Mouse (Mus musculus): ENCODE results near the gene Wdfy3. TPM values are rescaled to one million over a fixed set of nuclear protein-coding genes. Genes with fewer than 3 reads are reported as not detected.

Wdfy3 gene
- polyA plus RNA-seq, 1 experiment from 2014 or later, result 15.1 TPM

DNA sequence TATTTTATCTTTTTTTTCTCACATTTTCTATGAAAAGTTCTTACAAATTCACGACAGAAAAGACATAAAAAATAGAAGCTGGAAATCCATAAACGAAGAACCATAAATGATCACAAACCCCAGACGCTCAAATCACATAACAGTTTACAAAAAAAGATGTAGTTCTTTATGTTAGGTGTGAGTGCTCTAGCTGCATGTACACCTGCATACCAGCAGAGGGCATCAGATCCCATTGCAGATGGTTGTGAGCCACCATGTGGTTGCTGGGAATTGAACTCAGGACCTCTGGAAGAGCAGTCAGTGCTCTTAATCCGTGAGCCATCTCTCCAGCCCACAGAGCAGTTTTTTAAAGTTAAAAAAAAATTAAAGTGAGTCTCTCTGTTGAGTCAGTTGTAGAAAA, 25.9 kb upstream of the Wdfy3 start:
- no peak overlapping the region for H3K9ac ChIP-seq (ENCODE audit: low read length)
- no peak overlapping the region for H3K4me3 ChIP-seq (ENCODE audit: control insufficient read depth in 1 of 2, insufficient read depth in 1 of 2, low read depth in 1 of 2, low read length in 2 of 2)
- H3K4me2 ChIP-seq (ENCODE audit: low read length), result no peak overlapping the region
- WGBS, result 77% methylated on average over 4 of the region's 4 CpGs
- H3K27ac ChIP-seq (replicated peaks in 1 of 2; ENCODE audit: control insufficient read depth in 1 of 2, insufficient read depth in 1 of 2, low read depth in 2 of 2, low read length in 2 of 2), result no peak overlapping the region
- ATAC-seq (ENCODE audit: insufficient number of reproducible peaks, insufficient read depth, low FRiP score, low read depth), result no peak
- H3K27me3 ChIP-seq (ENCODE audit: control insufficient read depth, insufficient read depth, low read length), result no peaks in the 10 kb centered on the region
- H3K4me1 ChIP-seq (ENCODE audit: control insufficient read depth in 2 of 2, insufficient read depth in 2 of 2, low read length in 2 of 2), result no peaks in the 10 kb centered on the region
- no peaks in the 10 kb centered on the region for H3K36me3 ChIP-seq (ENCODE audit: control insufficient read depth, insufficient read depth, low read length)
- H3K9me3 ChIP-seq (ENCODE audit: control insufficient read depth, low read length), result peaks cover 5% of the 10 kb centered on the region; the same call in 1 of the 2 replicates

DNA sequence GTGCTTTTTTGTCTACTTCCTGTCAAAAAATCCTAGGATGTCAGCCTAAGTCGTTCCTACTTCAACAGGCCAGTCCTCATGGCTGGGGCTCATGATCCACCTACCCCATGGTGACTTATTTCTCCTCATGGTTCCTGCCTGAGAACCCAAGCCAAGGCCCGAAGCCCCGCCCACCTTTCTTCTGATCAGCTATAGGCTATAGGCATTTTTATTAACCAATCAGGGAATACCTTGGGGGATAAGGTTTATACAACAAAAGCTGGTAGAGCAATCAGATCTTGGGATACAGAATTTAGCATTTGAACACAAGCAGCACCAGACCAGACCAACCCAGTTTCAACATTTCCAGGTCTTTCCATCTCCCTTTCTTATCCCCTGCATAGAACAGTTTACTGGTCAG, 21.0 kb upstream of the Wdfy3 start:
- WGBS, result 67% methylated on average over 3 of the region's 3 CpGs
- Histone ChIP-seq H3K36me3 (ENCODE audit: control insufficient read depth, insufficient read depth, low read length) (no peaks in the 10 kb centered on the region), H3K27me3 (ENCODE audit: control insufficient read depth, insufficient read depth, low read length) (no peaks in the 10 kb centered on the region), H3K9ac (ENCODE audit: low read length) (no peak overlapping the region), H3K9me3 (ENCODE audit: control insufficient read depth, low read length) (peaks cover 1% of the 10 kb centered on the region; the same call in 1 of the 2 replicates), H3K4me1 (ENCODE audit: control insufficient read depth in 2 of 2, insufficient read depth in 2 of 2, low read length in 2 of 2) (no peaks in the 10 kb centered on the region), H3K27ac (replicated peaks in 1 of 2; ENCODE audit: control insufficient read depth in 1 of 2, insufficient read depth in 1 of 2, low read depth in 2 of 2, low read length in 2 of 2) (no peak overlapping the region), H3K4me2 (ENCODE audit: low read length) (no peak overlapping the region), H3K4me3 (ENCODE audit: control insufficient read depth in 1 of 2, insufficient read depth in 1 of 2, low read depth in 1 of 2, low read length in 2 of 2) (no peak overlapping the region)
- no peak for ATAC-seq (ENCODE audit: insufficient number of reproducible peaks, insufficient read depth, low FRiP score, low read depth)

DNA sequence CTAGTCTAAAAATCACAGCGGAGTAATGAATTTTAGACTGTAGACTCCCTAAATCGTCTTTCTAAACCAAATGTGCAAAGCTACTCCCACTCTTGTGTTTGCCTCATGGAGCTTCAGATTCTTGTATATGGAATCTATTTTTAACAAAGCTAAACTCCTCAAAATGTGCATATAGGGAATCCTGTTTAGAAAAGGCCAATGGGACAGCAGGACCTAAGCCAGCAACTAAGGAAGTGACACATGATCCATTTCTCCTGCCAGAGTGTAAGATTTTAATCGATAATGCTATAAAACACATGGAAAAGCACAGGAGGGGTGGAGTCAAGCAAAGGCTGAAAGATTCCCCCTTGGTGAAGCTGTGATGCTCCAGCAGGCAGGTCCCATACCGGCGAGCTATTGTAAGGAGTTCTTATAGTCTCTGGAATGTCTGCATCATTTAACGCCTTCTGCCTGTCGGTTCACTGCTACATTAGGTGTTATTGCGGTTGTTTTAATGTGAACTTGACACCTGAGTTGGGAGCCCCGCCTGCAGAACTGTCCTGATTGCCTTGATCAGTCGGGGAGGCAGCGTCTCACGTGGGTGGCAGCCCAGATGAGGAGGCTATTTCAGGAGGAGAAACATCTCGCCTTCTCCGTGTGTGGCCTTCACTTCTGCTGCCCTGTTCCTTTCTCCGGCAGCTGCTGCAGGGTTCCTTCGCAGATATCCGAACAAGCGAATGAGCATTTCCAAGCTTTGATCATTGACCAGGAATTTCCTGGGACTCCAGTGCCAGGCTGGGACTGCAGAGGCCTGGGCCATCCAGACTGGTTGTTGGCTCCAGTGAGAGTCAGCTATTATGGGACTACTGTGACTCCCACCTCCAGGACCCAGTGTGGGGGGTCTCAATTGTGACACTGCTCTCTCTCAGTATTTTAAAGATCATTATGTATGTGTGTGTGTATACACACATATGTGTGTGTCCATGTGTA, 15.3 kb upstream of the Wdfy3 start:
- Histone ChIP-seq H3K27me3 (ENCODE audit: control insufficient read depth, insufficient read depth, low read length) (no peaks in the 10 kb centered on the region), H3K9ac (ENCODE audit: low read length) (no peak overlapping the region; the same call in 1 of the 2 replicates), H3K36me3 (ENCODE audit: control insufficient read depth, insufficient read depth, low read length) (no peaks in the 10 kb centered on the region), H3K4me1 (ENCODE audit: control insufficient read depth in 2 of 2, insufficient read depth in 2 of 2, low read length in 2 of 2) (peaks cover 0 to 2% of the 10 kb centered on the region in 2 experiments; a peak in 1 of 4 replicates), H3K4me3 (ENCODE audit: control insufficient read depth in 1 of 2, insufficient read depth in 1 of 2, low read depth in 1 of 2, low read length in 2 of 2) (no peak overlapping the region), H3K27ac (replicated peaks in 1 of 2; ENCODE audit: control insufficient read depth in 1 of 2, insufficient read depth in 1 of 2, low read depth in 2 of 2, low read length in 2 of 2) (no peak overlapping the region), H3K9me3 (ENCODE audit: control insufficient read depth, low read length) (no peaks in the 10 kb centered on the region), H3K4me2 (ENCODE audit: low read length) (peak overlapping the region; percentile 26)
- 25% methylated on average over 18 of the region's 18 CpGs for WGBS
- ATAC-seq (ENCODE audit: insufficient number of reproducible peaks, insufficient read depth, low FRiP score, low read depth), result no peak

DNA sequence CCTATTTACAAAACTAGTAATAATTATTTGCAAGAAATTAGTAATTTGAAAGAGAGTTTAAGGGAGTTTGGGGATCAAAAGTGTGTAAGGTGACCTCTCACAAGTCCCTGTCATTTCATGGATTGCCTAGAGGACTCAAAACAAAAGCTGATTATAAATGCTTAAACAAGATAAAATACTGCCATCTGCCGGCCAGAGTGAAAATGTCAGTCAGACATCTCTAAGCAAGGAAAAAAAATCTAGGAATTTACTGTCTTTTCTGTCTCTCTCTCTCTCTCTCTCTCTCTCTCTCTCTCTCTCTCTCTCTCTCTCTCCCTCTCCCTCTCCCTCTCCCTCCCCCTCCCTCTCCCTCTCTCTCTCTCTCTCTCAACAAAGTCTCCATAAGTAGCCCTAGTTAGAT, 4.4 kb upstream of the Wdfy3 start:
- Histone ChIP-seq H3K36me3 (ENCODE audit: control insufficient read depth, insufficient read depth, low read length) (no peaks in the 10 kb centered on the region), H3K9ac (ENCODE audit: low read length) (no peak overlapping the region), H3K4me2 (ENCODE audit: low read length) (no peak overlapping the region), H3K27me3 (ENCODE audit: control insufficient read depth, insufficient read depth, low read length) (no peaks in the 10 kb centered on the region), H3K9me3 (ENCODE audit: control insufficient read depth, low read length) (no peaks in the 10 kb centered on the region), H3K4me1 (ENCODE audit: control insufficient read depth in 2 of 2, insufficient read depth in 2 of 2, low read length in 2 of 2) (peaks cover 0 to 3% of the 10 kb centered on the region in 2 experiments; a peak in 2 of 4 replicates), H3K27ac (replicated peaks in 1 of 2; ENCODE audit: control insufficient read depth in 1 of 2, insufficient read depth in 1 of 2, low read depth in 2 of 2, low read length in 2 of 2) (no peak overlapping the region), H3K4me3 (ENCODE audit: control insufficient read depth in 1 of 2, insufficient read depth in 1 of 2, low read depth in 1 of 2, low read length in 2 of 2) (no peak overlapping the region)
- ATAC-seq (ENCODE audit: insufficient number of reproducible peaks, insufficient read depth, low FRiP score, low read depth), result no peak
- 0% methylated on average over 1 of the region's 1 CpGs for WGBS

DNA sequence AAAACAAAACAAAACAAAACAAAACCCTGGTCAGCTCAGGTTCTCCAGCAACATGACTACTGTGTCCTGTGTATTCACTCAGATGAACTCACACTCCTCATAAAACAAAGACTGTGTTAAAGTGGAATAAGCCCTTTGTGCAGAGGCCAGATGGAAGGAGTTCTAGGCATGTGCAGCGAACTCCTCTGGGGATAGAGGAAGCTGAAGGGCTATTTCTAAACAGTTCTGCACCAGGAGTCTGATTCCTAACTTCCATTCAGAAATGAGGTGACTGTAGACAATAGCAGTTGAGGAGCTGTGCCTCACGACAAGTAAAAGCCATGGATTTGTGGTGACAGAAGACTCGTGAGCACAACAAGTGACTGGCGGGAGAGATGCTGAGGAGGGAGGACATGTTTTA, 2.3 kb upstream of the Wdfy3 start:
- no peak for ATAC-seq (ENCODE audit: insufficient number of reproducible peaks, insufficient read depth, low FRiP score, low read depth)
- no peaks in the 10 kb centered on the region for H3K9me3 ChIP-seq (ENCODE audit: control insufficient read depth, low read length)
- H3K27me3 ChIP-seq (ENCODE audit: control insufficient read depth, insufficient read depth, low read length), result no peaks in the 10 kb centered on the region
- peaks cover 0 to 12% of the 10 kb centered on the region in 2 experiments; a peak in 3 of 4 replicates for H3K4me1 ChIP-seq (ENCODE audit: control insufficient read depth in 2 of 2, insufficient read depth in 2 of 2, low read length in 2 of 2)
- no peak overlapping the region for H3K9ac ChIP-seq (ENCODE audit: low read length)
- no peaks in the 10 kb centered on the region for H3K36me3 ChIP-seq (ENCODE audit: control insufficient read depth, insufficient read depth, low read length)
- H3K4me3 ChIP-seq (ENCODE audit: control insufficient read depth in 1 of 2, insufficient read depth in 1 of 2, low read depth in 1 of 2, low read length in 2 of 2), result no peak overlapping the region
- 68% methylated on average over 4 of the region's 4 CpGs for WGBS
- H3K4me2 ChIP-seq (ENCODE audit: low read length), result no peak overlapping the region
- no peak overlapping the region for H3K27ac ChIP-seq (replicated peaks in 1 of 2; ENCODE audit: control insufficient read depth in 1 of 2, insufficient read depth in 1 of 2, low read depth in 2 of 2, low read length in 2 of 2)

DNA sequence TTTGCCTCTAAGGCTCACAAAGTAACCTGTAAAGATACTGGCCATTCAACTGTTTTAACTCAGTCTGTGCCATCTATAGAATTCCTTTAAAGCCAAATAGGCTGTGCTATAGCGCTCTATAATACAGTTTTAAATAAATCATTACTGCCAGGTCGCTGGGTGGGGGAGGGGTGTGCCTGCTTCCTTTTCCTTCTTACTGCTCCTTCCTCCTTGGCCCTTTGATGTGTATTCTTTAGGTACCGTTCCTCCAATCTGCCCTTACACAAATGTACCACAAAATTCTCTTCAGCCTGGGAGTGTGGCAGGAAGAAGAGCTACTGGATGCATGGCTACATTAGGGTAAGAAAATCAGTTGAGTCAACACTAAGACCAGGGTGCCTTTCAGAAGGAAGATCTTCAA, 1.5 kb upstream of the Wdfy3 start:
- no peak for ATAC-seq (ENCODE audit: insufficient number of reproducible peaks, insufficient read depth, low FRiP score, low read depth)
- 75% methylated on average over 3 of the region's 3 CpGs for WGBS
- Histone ChIP-seq H3K27me3 (ENCODE audit: control insufficient read depth, insufficient read depth, low read length) (no peaks in the 10 kb centered on the region), H3K4me1 (ENCODE audit: control insufficient read depth in 2 of 2, insufficient read depth in 2 of 2, low read length in 2 of 2) (peaks cover 0 to 12% of the 10 kb centered on the region in 2 experiments; a peak in 3 of 4 replicates), H3K4me2 (ENCODE audit: low read length) (no peak overlapping the region), H3K9ac (ENCODE audit: low read length) (no peak overlapping the region), H3K9me3 (ENCODE audit: control insufficient read depth, low read length) (no peaks in the 10 kb centered on the region), H3K4me3 (ENCODE audit: control insufficient read depth in 1 of 2, insufficient read depth in 1 of 2, low read depth in 1 of 2, low read length in 2 of 2) (no peak overlapping the region), H3K36me3 (ENCODE audit: control insufficient read depth, insufficient read depth, low read length) (0 out of 2 replicates have a peak, but pooled peaks cover 3% of the 10 kb centered on the region), H3K27ac (replicated peaks in 1 of 2; ENCODE audit: control insufficient read depth in 1 of 2, insufficient read depth in 1 of 2, low read depth in 2 of 2, low read length in 2 of 2) (no peak overlapping the region)

DNA sequence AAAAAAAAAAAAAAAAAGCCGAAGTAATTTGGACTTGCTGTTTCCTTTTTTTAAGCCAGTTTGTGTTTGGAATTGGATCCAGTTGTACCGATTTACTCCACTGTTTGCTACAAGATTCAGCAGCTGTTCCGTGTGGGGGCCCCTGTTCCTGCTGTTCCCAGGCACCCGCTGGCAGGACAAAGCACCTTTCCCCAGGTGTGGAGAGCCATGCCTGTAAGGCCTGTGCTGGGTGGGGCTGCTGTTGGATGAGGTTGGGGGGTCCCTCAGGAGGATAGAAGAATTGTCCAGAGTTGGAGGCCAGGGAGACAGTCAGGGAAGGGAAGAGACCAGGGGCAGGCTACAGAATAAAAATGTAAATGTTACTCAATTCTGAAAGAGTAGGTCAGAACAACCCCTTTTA, 1.1 kb upstream of the Wdfy3 start:
- Histone ChIP-seq H3K4me1 (ENCODE audit: control insufficient read depth in 2 of 2, insufficient read depth in 2 of 2, low read length in 2 of 2) (peaks cover 0 to 12% of the 10 kb centered on the region in 2 experiments; a peak in 3 of 4 replicates), H3K27me3 (ENCODE audit: control insufficient read depth, insufficient read depth, low read length) (no peaks in the 10 kb centered on the region), H3K9ac (ENCODE audit: low read length) (no peak overlapping the region), H3K4me3 (ENCODE audit: control insufficient read depth in 1 of 2, insufficient read depth in 1 of 2, low read depth in 1 of 2, low read length in 2 of 2) (0 out of 4 replicates have a peak overlapping the region, but pooled peaks of 1 of the 2 experiments have one; percentile 91), H3K36me3 (ENCODE audit: control insufficient read depth, insufficient read depth, low read length) (0 out of 2 replicates have a peak, but pooled peaks cover 3% of the 10 kb centered on the region), H3K4me2 (ENCODE audit: low read length) (peak overlapping the region; percentile 86; the same call in 1 of the 2 replicates), H3K9me3 (ENCODE audit: control insufficient read depth, low read length) (no peaks in the 10 kb centered on the region), H3K27ac (replicated peaks in 1 of 2; ENCODE audit: control insufficient read depth in 1 of 2, insufficient read depth in 1 of 2, low read depth in 2 of 2, low read length in 2 of 2) (peak overlapping the region in 1 of 2 experiments; percentile 89; a peak in 1 of 4 replicates)
- WGBS, result 47% methylated on average over 4 of the region's 4 CpGs
- ATAC-seq (ENCODE audit: insufficient number of reproducible peaks, insufficient read depth, low FRiP score, low read depth), result no peak

Measured in heart, embryonic 14.5 days (tissue).